Mouse (Mus musculus) ES-Bruce4 (cell line): ENCODE measurements around the gene Col1a2.

Source experiments
- CTCF ChIP-seq: IDR thresholded peaks from one replicate; pipeline ENCODE4 v1.8.1; 2011; ENCODE audit warnings: low read depth, low read length
- EP300 ChIP-seq: IDR thresholded peaks from 2 replicates; pipeline ENCODE4 v1.6.1; 2011; ENCODE audit warnings: low read depth, low read length; ENCODE audit not compliant: insufficient read depth
- POLR2A ChIP-seq: IDR thresholded peaks from one replicate; pipeline ENCODE4 v1.8.1; 2011; ENCODE audit warnings: low read length; ENCODE audit not compliant: insufficient read depth

- TF ChIP-seq CTCF (no peak), EP300 (no peak), POLR2A (no peak)
Measured at GRCm38 (mm10) chr6:4457555-4457996, 47.0 kb upstream of the Col1a2 start.
